Mouse (Mus musculus) lung, postnatal 0 days (tissue): ENCODE measurements around the gene Slc39a2. TPM values are rescaled to one million over a fixed set of nuclear protein-coding genes. Genes with fewer than 3 reads are reported as not detected.

Experiments
- ATAC-seq: fragments of 200-750 bp; cut with Nextera tagmentation; 2 replicates; pipeline ENCODE4 v1.8.0; 2017; ENCODE audit warnings: moderate library complexity
- DNase-seq: peaks from one replicate; pipeline ENCODE4 v3.0.0-alpha.2; 2016; ENCODE audit warnings: low spot score
- H3K27ac ChIP-seq: fragments of 300-500 bp; sonication (generic); 2 replicates; pipeline ENCODE4 v1.5.1; 2014; ENCODE audit warnings: antibody characterized with exemption, mild to moderate bottlenecking, low read length, mixed read lengths
- H3K27me3 ChIP-seq: fragments of 300-500 bp; sonication (generic); replicated peaks from 2 replicates; pipeline ENCODE4 v1.6.1; 2014; ENCODE audit warnings: low read length, mixed read lengths; ENCODE audit not compliant: insufficient read depth
- H3K36me3 ChIP-seq: fragments of 300-500 bp; sonication (generic); 2 replicates; pipeline ENCODE4 v1.6.1; 2014; ENCODE audit warnings: low read length, mixed read lengths; ENCODE audit not compliant: insufficient read depth
- H3K4me1 ChIP-seq: fragments of 300-500 bp; sonication (generic); 2 replicates; pipeline ENCODE4 v1.6.1; 2014; ENCODE audit warnings: antibody characterized with exemption, low read depth, low read length, mixed read lengths; ENCODE audit not compliant: insufficient read depth
- H3K4me2 ChIP-seq: fragments of 300-500 bp; sonication (generic); replicated peaks from 2 replicates; pipeline ENCODE4 v1.6.1; 2014; ENCODE audit warnings: low read depth, mild to moderate bottlenecking, low read length, moderate library complexity, mixed read lengths
- H3K4me3 ChIP-seq: fragments of 300-500 bp; sonication (generic); 2 replicates; pipeline ENCODE4 v1.5.1; 2014; ENCODE audit warnings: low read depth, low read length
- H3K9ac ChIP-seq: fragments of 300-500 bp; sonication (generic); replicated peaks from 2 replicates; pipeline ENCODE4 v1.6.1; 2014; ENCODE audit warnings: low read depth, mild to moderate bottlenecking
- H3K9me3 ChIP-seq: fragments of 300-500 bp; sonication (generic); 2 replicates; pipeline ENCODE4 v1.6.1; 2016; ENCODE audit warnings: low read length, mixed read lengths
- CTCF ChIP-seq: IDR thresholded peaks from 2 replicates; pipeline ENCODE4 v1.5.1; 2016; ENCODE audit warnings: antibody characterized with exemption, mild to moderate bottlenecking
- EP300 ChIP-seq: IDR thresholded peaks from 2 replicates; pipeline ENCODE4 v1.6.1; 2016; ENCODE audit warnings: antibody characterized with exemption, mild to moderate bottlenecking, control low read depth
- WGBS: fragments of 180-500 bp; shearing (Covaris S2); extraction: QIAGEN DNeasy Blood & Tissue Kit; methylation state at CpG from one replicate; pipeline ENCODE4 v1.1.7; 2014; 5-methylcytosine and 5-hydroxymethylcytosine counted together
- polyA plus RNA-seq: library from polyadenylated mRNA; unstranded; fragments of >200 nt; fragmentation: Nextera tagmentation; extraction: Ambion mirVana; gene quantifications from 2 replicates; pipeline ENCODE4 v1.2.1, GENCODE M21; 2015

Gene Slc39a2
- polyA plus RNA-seq, 1 experiment from 2014 or later: 3.7 TPM

DNA sequence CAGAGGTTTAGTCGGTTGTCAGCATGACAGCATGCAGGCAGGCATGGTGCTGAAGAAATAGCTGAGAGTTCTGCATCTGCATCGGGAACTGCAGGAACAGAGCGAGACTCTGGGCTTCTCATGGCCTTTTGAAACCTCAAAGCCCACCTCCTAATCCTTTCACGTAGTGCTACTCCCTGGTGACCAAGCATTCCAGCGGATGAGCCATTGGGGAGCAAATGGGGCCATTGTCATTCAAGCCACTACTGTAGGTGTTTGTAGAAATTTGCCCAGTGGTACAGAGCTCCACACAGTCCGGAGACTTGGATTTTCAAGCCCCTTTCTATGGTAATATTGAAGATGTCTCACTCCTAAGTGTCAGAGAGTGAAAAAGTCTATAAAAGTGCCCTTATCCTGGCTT lies 6.6 kb upstream of the Slc39a2 start:
- H3K27me3 ChIP-seq: no peaks in the 10 kb centered on the region
- no peak overlapping the region for H3K4me3 ChIP-seq
- H3K9ac ChIP-seq: no peak overlapping the region
- DNase-seq (no peak), ATAC-seq (no peak)
- H3K36me3 ChIP-seq: peaks cover 14% of the 10 kb centered on the region
- H3K4me2 ChIP-seq: no peak overlapping the region
- H3K9me3 ChIP-seq: no peaks in the 10 kb centered on the region
- no peak for TF ChIP-seq CTCF
- TF ChIP-seq EP300: no peak
- H3K27ac ChIP-seq: no peak overlapping the region
- H3K4me1 ChIP-seq: peaks cover 4% of the 10 kb centered on the region; the same call in 1 of the 2 replicates
- WGBS: 64% methylated on average over 6 of the region's 6 CpGs

DNA sequence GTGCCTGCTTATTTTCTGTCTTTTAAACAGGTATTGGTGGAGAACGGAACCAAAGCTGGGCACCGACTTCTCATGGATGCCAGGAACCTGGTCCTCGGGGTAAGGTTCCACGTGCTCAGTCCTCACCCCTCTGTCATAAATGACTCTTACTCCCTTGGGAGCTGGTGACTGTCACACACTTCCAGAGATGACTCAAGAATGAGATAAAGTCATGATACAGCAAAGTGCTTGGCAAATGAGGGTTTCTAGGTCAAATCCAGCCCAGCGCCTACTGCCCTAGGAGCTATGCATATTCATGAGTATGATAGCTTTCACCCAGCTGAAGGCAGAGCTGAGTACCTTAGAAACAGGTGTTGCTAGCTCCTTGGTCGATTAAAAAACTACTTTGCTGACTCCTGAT lies 2.9 kb upstream of the Slc39a2 start:
- Histone ChIP-seq H3K9me3 (no peaks in the 10 kb centered on the region), H3K27me3 (no peaks in the 10 kb centered on the region), H3K4me2 (no peak overlapping the region), H3K4me3 (no peak overlapping the region), H3K36me3 (peaks cover 22% of the 10 kb centered on the region), H3K27ac (no peak overlapping the region), H3K9ac (no peak overlapping the region), H3K4me1 (peaks cover 4% of the 10 kb centered on the region; the same call in 1 of the 2 replicates)
- 88% methylated on average over 6 of the region's 6 CpGs for WGBS
- ATAC-seq (no peak), DNase-seq (no peak)
- TF ChIP-seq EP300: no peak
- TF ChIP-seq CTCF: no peak

DNA sequence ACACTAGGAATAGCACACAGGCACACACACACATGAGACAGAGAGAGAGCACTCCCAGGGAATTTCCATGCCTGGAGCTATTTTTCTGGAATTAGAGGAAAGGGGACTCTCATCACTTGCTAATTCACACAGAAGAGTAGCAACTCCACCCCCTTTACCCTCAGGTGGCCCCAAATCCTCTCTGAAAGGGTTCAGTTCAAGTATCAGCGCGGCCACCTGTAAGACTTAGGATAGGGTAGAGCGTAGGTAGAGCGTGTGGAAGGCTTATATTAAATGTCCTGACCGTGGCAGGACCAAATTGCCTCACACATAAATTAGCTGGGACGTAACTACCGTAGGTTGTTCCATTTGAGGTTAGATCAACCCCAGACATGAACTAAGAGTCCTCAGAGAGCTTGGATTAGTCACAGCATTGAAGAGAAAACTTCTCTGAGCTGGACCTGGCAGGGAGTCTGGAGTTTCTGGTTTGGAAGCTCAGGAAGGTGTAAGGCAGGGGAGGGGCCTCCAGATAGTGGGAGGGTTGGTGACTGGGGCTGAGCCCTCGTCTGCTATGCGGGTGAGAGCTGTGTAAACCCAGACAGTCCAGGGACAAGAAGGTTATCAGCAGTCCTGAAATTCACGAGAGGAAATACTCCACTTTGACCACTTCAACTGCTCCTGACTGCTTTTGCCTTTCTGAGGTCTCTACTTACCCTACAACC lies 555 bp downstream of the Slc39a2 start:
- Histone ChIP-seq H3K4me1 (no peaks in the 10 kb centered on the region), H3K27me3 (no peaks in the 10 kb centered on the region), H3K4me3 (no peak overlapping the region), H3K27ac (peak overlapping the region; percentile 8), H3K9me3 (no peaks in the 10 kb centered on the region), H3K36me3 (peaks cover 22% of the 10 kb centered on the region), H3K4me2 (no peak overlapping the region), H3K9ac (no peak overlapping the region)
- TF ChIP-seq EP300 (peak; percentile 67; the same call in 1 of the 2 replicates), CTCF (no peak)
- 27% methylated on average over 10 of the region's 10 CpGs for WGBS
- DNase-seq (peak; percentile 81), ATAC-seq (peak; percentile 97)

DNA sequence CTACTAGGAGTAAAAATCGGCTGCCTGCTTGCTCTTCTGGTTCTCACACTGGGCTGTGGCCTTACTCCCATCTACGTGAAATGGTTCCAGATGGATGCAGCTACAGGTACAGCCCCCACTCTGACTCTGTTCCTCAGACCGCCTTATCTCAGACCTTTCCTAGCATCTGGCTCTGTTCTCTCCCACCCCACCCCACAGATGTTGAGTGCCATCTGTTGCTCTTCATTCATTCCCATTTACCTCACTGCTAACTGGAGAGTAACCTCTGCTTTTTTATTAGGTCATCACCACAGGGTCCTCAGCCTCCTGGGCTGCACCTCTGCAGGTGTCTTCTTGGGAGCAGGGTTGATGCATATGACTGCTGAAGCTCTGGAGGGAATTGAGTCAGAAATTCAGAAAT lies 1.1 kb downstream of the Slc39a2 start:
- H3K27ac ChIP-seq: peak overlapping the region; percentile 8; the same call in 1 of the 2 replicates
- H3K4me1 ChIP-seq: no peaks in the 10 kb centered on the region
- H3K9me3 ChIP-seq: no peaks in the 10 kb centered on the region
- 46% methylated on average over 3 of the region's 3 CpGs for WGBS
- DNase-seq (no peak), ATAC-seq (no peak; the same call in 1 of the 2 replicates)
- no peaks in the 10 kb centered on the region for H3K27me3 ChIP-seq
- H3K4me3 ChIP-seq: no peak overlapping the region
- no peak overlapping the region for H3K4me2 ChIP-seq
- no peak overlapping the region for H3K9ac ChIP-seq
- TF ChIP-seq EP300: no peak
- no peak for TF ChIP-seq CTCF
- peaks cover 21% of the 10 kb centered on the region for H3K36me3 ChIP-seq

DNA sequence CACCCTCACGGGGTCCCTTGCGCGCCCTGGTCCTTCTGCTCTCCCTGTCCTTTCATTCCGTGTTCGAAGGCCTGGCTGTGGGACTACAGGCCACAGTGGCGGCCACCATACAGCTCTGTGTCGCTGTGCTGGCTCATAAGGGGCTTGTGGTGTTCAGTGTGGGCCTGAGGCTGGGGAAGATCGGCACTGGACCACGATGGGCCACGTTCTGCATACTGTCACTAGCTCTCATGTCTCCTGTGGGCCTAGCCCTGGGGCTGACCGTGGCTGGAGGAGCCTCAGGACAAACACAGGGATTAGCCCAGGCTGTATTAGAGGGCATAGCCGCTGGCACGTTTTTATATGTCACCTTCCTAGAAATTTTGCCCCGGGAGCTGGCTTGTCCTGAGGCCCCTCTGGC lies 2.4 kb downstream of the Slc39a2 start:
- DNase-seq (no peak), ATAC-seq (no peak)
- H3K4me1 ChIP-seq: no peaks in the 10 kb centered on the region
- H3K4me3 ChIP-seq: no peak overlapping the region
- TF ChIP-seq EP300: no peak
- TF ChIP-seq CTCF: no peak
- no peak overlapping the region for H3K4me2 ChIP-seq
- no peak overlapping the region for H3K27ac ChIP-seq
- H3K9ac ChIP-seq: no peak overlapping the region
- WGBS: 82% methylated on average over 14 of the region's 14 CpGs
- H3K27me3 ChIP-seq: no peaks in the 10 kb centered on the region
- H3K9me3 ChIP-seq: no peaks in the 10 kb centered on the region
- peaks cover 10% of the 10 kb centered on the region; the same call in 1 of the 2 replicates for H3K36me3 ChIP-seq

DNA sequence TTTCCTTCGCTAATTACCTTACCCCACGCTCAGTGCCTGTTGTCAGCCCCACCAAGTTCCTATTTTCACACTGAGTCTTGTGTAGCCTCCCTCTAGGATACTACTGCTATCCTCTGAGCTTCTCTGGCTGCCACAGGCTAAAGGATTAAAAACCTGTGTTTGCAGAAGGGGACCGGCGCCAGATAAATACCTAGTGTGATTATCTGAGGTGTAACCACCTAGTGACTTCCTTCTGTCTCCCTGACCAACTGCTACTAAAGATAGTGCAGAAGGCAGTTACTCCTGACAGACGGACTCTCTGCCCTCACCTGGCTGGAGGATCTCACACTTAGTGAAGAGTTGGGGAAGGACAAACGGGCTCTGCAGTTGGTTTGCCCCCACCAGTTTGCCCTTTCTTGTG lies 3.3 kb downstream of the Slc39a2 start:
- WGBS: 79% methylated on average over 6 of the region's 6 CpGs
- H3K9me3 ChIP-seq: no peaks in the 10 kb centered on the region
- H3K27ac ChIP-seq: no peak overlapping the region
- H3K4me1 ChIP-seq: no peaks in the 10 kb centered on the region
- DNase-seq: no peak
- ATAC-seq: no peak
- H3K9ac ChIP-seq: no peak overlapping the region
- no peak overlapping the region for H3K4me3 ChIP-seq
- H3K27me3 ChIP-seq: no peaks in the 10 kb centered on the region
- TF ChIP-seq CTCF: no peak
- no peak for TF ChIP-seq EP300
- H3K36me3 ChIP-seq: peaks cover 9% of the 10 kb centered on the region; the same call in 1 of the 2 replicates
- no peak overlapping the region for H3K4me2 ChIP-seq
